Mouse (Mus musculus) CH12.LX (cell line): ENCODE data around the gene Zcwpw1.

Experiments used
- BHLHE40 ChIP-seq: IDR thresholded peaks from 2 replicates; pipeline ENCODE4 v1.6.1; 2011; ENCODE audit warnings: mild to moderate bottlenecking, low read depth, low read length, improper control_type of control experiment
- CTCF ChIP-seq, 2 experiments: IDR thresholded peaks in 1 of 2; conservative IDR thresholded peaks in 1 of 2; 2 replicates each; pipeline ENCODE4 v1.5.1; 2011 to 2012; ENCODE audit warnings: low read depth in 2 of 2, low read length in 2 of 2, improper control_type of control experiment in 1 of 2, inconsistent platforms in 1 of 2, mild to moderate bottlenecking in 1 of 2, moderate library complexity in 1 of 2
- EP300 ChIP-seq: IDR thresholded peaks from 2 replicates; pipeline ENCODE4 v1.6.1; 2011; ENCODE audit warnings: low read length, improper control_type of control experiment
- HCFC1 ChIP-seq: IDR thresholded peaks from 2 replicates; pipeline ENCODE4 v1.6.1; 2012; ENCODE audit warnings: low read depth, mild to moderate bottlenecking, inconsistent platforms, low read length, improper control_type of control experiment
- KAT2A ChIP-seq: IDR thresholded peaks from 2 replicates; pipeline ENCODE4 v1.6.1; 2012; ENCODE audit warnings: low read length, improper control_type of control experiment, inconsistent platforms; ENCODE audit not compliant: insufficient replicate concordance
- MAFK ChIP-seq: IDR thresholded peaks from 2 replicates; pipeline ENCODE4 v1.6.1; 2011; ENCODE audit warnings: low read length, improper control_type of control experiment; ENCODE audit not compliant: insufficient replicate concordance
- MEF2A ChIP-seq: IDR thresholded peaks from 2 replicates; pipeline ENCODE4 v1.6.1; 2014; ENCODE audit warnings: low read depth, mild to moderate bottlenecking, inconsistent platforms, low read length, improper control_type of control experiment, borderline replicate concordance
- POLR2A ChIP-seq: IDR thresholded peaks from 2 replicates; pipeline ENCODE4 v1.6.1; 2011; ENCODE audit warnings: low read depth, mild to moderate bottlenecking, improper control_type of control experiment, low read length
- RAD21 ChIP-seq: IDR thresholded peaks from 2 replicates; pipeline ENCODE4 v1.6.1; 2011; ENCODE audit warnings: low read depth, mild to moderate bottlenecking, low read length, improper control_type of control experiment, moderate library complexity
- USF1 ChIP-seq: IDR thresholded peaks from 2 replicates; pipeline ENCODE4 v1.6.1; 2014; ENCODE audit warnings: low read depth, mild to moderate bottlenecking, inconsistent platforms, low read length, improper control_type of control experiment
- USF2 ChIP-seq: conservative IDR thresholded peaks from 2 replicates; pipeline ENCODE4 v1.6.1; 2011; ENCODE audit warnings: low read depth, low read length, improper control_type of control experiment
- ZC3H11A ChIP-seq: IDR thresholded peaks from 2 replicates; pipeline ENCODE4 v1.6.1; 2012; ENCODE audit warnings: low read depth, mild to moderate bottlenecking, inconsistent platforms, low read length, improper control_type of control experiment
- ZKSCAN1 ChIP-seq: IDR thresholded peaks from 2 replicates; pipeline ENCODE4 v1.6.1; 2012; ENCODE audit warnings: low read depth, inconsistent platforms, low read length, improper control_type of control experiment, borderline replicate concordance
- ZMIZ1 ChIP-seq: IDR thresholded peaks from 2 replicates; pipeline ENCODE4 v1.6.1; 2012; ENCODE audit warnings: low read depth, mild to moderate bottlenecking, inconsistent platforms, low read length, improper control_type of control experiment

- TF ChIP-seq POLR2A (peak; percentile 61), ZKSCAN1 (no peak), ZC3H11A (no peak), CTCF (conservative IDR thresholded peaks at IDR 0.05 in 1 of 2, IDR thresholded peaks at IDR 0.05 in 1 of 2; ENCODE audit: low read depth in 2 of 2, low read length in 2 of 2) (no peak), ZMIZ1 (no peak), USF2 (no peak), MAFK (no peak), EP300 (no peak), BHLHE40 (no peak), HCFC1 (no peak), RAD21 (no peak; the same call in 1 of the 2 replicates), USF1 (no peak), MEF2A (0 out of 2 replicates have a peak, but pooled peaks have one; percentile 30), KAT2A (no peak)
Observed at GRCm38 (mm10) chr5:137826421-137826820, 38.8 kb downstream of the Zcwpw1 start.
